Mouse (Mus musculus) intestine, postnatal 0 days (tissue): ENCODE data around the gene Bdkrb2. TPM values are rescaled to one million over a fixed set of nuclear protein-coding genes. Genes with fewer than 3 reads are reported as not detected.

Experiments used
- ATAC-seq: fragments of 200-750 bp; cut with Nextera tagmentation; 2 replicates; pipeline ENCODE4 v1.8.0; 2017; ENCODE audit warnings: mild to moderate bottlenecking, moderate TSS enrichment, moderate library complexity
- H3K27ac ChIP-seq: fragments of 300-500 bp; sonication (generic); 2 replicates; pipeline ENCODE4 v1.5.1; 2014; ENCODE audit warnings: mild to moderate bottlenecking, low read depth, low read length, moderate library complexity
- H3K27me3 ChIP-seq: fragments of 300-500 bp; sonication (generic); replicated peaks from 2 replicates; pipeline ENCODE4 v1.6.1; 2014; ENCODE audit warnings: low read length, mixed read lengths; ENCODE audit not compliant: control insufficient read depth, insufficient read depth
- H3K36me3 ChIP-seq: fragments of 300-500 bp; sonication (generic); 2 replicates; pipeline ENCODE4 v1.6.1; 2014; ENCODE audit warnings: mild to moderate bottlenecking, moderate library complexity; ENCODE audit not compliant: control insufficient read depth, insufficient read depth
- H3K4me1 ChIP-seq: fragments of 300-500 bp; sonication (generic); replicated peaks from 2 replicates; pipeline ENCODE4 v1.6.1; 2014; ENCODE audit warnings: antibody characterized with exemption, low read length, mixed read lengths; ENCODE audit not compliant: control insufficient read depth, insufficient read depth
- H3K4me2 ChIP-seq: fragments of 300-500 bp; sonication (generic); replicated peaks from 2 replicates; pipeline ENCODE4 v1.6.1; 2014; ENCODE audit warnings: low read depth, mild to moderate bottlenecking, moderate library complexity
- H3K4me3 ChIP-seq: fragments of 300-500 bp; sonication (generic); 2 replicates; pipeline ENCODE4 v1.5.1; 2014; ENCODE audit warnings: low read depth, low read length
- H3K9ac ChIP-seq: fragments of 300-500 bp; sonication (generic); 2 replicates; pipeline ENCODE4 v1.6.1; 2014; ENCODE audit warnings: mild to moderate bottlenecking, low read depth, low read length
- H3K9me3 ChIP-seq: fragments of 300-500 bp; sonication (generic); 2 replicates; pipeline ENCODE4 v1.6.1; 2016; ENCODE audit warnings: mixed run types; ENCODE audit not compliant: control insufficient read depth
- CTCF ChIP-seq: sonication (generic); IDR thresholded peaks from 2 replicates; pipeline ENCODE4 v1.5.1; 2016; ENCODE audit warnings: low read depth, mild to moderate bottlenecking, control low read depth, antibody characterized with exemption, moderate library complexity
- WGBS: fragments of 180-500 bp; shearing (Covaris S2); extraction: QIAGEN DNeasy Blood & Tissue Kit; methylation state at CpG from one replicate; pipeline ENCODE4 v1.1.7; 2014; 5-methylcytosine and 5-hydroxymethylcytosine counted together
- polyA plus RNA-seq: library from polyadenylated mRNA; unstranded; fragments of >200 nt; fragmentation: Nextera tagmentation; extraction: Ambion mirVana; gene quantifications from 2 replicates; pipeline ENCODE4 v1.2.1, GENCODE M21; 2015

The Bdkrb2 gene
- polyA plus RNA-seq, 1 experiment from 2014 or later, result 4.4 TPM

- no peak for ATAC-seq
- WGBS, result 73% methylated on average over 17 of the region's 17 CpGs
- Histone ChIP-seq H3K4me2 (no peak overlapping the region), H3K4me3 (no peak overlapping the region), H3K27me3 (no peaks in the 10 kb centered on the region), H3K9ac (no peak overlapping the region), H3K4me1 (peaks cover 7% of the 10 kb centered on the region; the same call in 1 of the 2 replicates), H3K27ac (no peak overlapping the region), H3K9me3 (no peaks in the 10 kb centered on the region), H3K36me3 (no peaks in the 10 kb centered on the region)
- no peak for TF ChIP-seq CTCF
Observed at GRCm38 (mm10) chr12:105580490-105580889, 17.5 kb downstream of the Bdkrb2 start.

DNA sequence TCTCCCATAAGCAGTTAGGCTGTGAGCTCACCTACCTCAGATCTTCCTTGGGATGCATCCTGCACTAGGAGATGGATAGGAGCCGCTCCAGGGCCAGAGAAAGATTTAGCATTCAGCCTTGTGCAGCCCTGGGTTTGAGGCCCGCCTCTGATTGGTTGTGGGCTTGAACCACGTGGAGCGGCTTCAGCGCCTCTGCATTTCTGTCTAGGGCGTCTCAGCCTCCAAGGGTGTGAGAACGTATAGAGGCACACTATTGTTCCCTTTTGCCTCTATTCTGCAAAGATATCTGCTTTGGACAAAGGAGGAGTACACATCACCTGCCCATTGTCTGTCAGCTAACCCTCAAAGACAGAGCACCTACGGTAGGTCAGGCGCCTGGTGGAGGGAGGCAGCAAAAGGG, 19.5 kb downstream of the Bdkrb2 start:
- H3K36me3 ChIP-seq, result no peaks in the 10 kb centered on the region
- WGBS, result 65% methylated on average over 9 of the region's 9 CpGs
- no peak for ATAC-seq
- H3K27ac ChIP-seq, result no peak overlapping the region
- TF ChIP-seq CTCF, result no peak
- H3K27me3 ChIP-seq, result no peaks in the 10 kb centered on the region
- H3K4me3 ChIP-seq, result no peak overlapping the region
- H3K4me2 ChIP-seq, result no peak overlapping the region
- H3K4me1 ChIP-seq, result peaks cover 7% of the 10 kb centered on the region; the same call in 1 of the 2 replicates
- no peak overlapping the region for H3K9ac ChIP-seq
- no peaks in the 10 kb centered on the region for H3K9me3 ChIP-seq

DNA sequence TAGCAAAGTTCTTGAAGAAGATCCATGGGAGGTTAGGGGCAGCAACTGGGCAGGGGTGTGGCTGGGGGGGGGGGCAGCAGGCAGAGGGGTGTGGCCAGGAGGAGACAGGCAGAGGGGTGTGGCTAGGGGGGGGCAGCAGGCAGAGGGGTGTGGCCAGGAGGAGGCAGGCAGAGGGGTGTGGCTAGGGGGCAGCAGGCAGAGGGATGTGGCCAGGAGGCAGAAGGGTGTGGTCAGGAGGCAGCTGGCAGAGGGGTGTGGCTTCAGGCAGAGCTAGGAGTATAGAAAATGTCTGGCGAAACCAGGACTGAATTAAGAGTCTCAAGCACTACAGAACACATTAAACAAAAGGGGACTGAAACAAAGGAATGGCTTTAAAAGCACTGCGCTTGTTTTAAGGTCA, 20.5 kb downstream of the Bdkrb2 start:
- Histone ChIP-seq H3K27ac (no peak overlapping the region), H3K4me3 (no peak overlapping the region), H3K4me2 (peak overlapping the region; percentile 27; the same call in 1 of the 2 replicates), H3K9me3 (no peaks in the 10 kb centered on the region), H3K9ac (no peak overlapping the region), H3K4me1 (peaks cover 7% of the 10 kb centered on the region; the same call in 1 of the 2 replicates), H3K27me3 (no peaks in the 10 kb centered on the region), H3K36me3 (no peaks in the 10 kb centered on the region)
- WGBS, result 19% methylated on average over 2 of the region's 2 CpGs
- peak; percentile 44; the same call in 1 of the 2 replicates for ATAC-seq
- peak; percentile 14; the same call in 1 of the 2 replicates for TF ChIP-seq CTCF

- peaks cover 7% of the 10 kb centered on the region; the same call in 1 of the 2 replicates for H3K4me1 ChIP-seq
- no peaks in the 10 kb centered on the region for H3K36me3 ChIP-seq
- H3K4me2 ChIP-seq, result no peak overlapping the region
- 13% methylated on average over 12 of the region's 12 CpGs for WGBS
- peak; percentile 99 for TF ChIP-seq CTCF
- H3K9ac ChIP-seq, result no peak overlapping the region
- no peak for ATAC-seq
- no peak overlapping the region for H3K27ac ChIP-seq
- H3K4me3 ChIP-seq, result no peak overlapping the region
- no peaks in the 10 kb centered on the region for H3K9me3 ChIP-seq
- no peaks in the 10 kb centered on the region for H3K27me3 ChIP-seq
Observed at GRCm38 (mm10) chr12:105584851-105585250, 21.8 kb downstream of the Bdkrb2 start.

DNA sequence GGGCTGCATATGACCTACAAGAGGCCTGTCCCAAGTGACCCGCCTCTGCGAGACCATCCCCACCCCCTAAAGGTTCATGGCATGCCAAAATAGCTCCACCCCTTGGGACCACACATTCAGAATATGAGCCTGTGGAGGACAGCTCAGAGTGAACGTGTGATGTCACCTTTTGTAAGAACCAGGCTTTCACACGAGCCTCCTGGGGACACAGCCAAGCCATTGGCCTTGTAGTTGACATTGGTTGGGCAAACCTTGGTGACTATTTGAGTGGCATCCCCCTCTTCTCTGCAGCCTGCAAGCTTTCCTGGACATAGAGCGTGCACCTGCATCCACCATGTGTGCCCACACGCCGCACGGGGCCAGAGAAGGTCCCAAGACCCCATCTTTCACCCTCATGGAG, 24.5 kb downstream of the Bdkrb2 start:
- 83% methylated on average over 8 of the region's 8 CpGs for WGBS
- Histone ChIP-seq H3K27me3 (no peaks in the 10 kb centered on the region), H3K9me3 (no peaks in the 10 kb centered on the region), H3K4me1 (peaks cover 7% of the 10 kb centered on the region; the same call in 1 of the 2 replicates), H3K27ac (no peak overlapping the region), H3K36me3 (peaks cover 6% of the 10 kb centered on the region; the same call in 1 of the 2 replicates), H3K4me2 (no peak overlapping the region), H3K4me3 (no peak overlapping the region), H3K9ac (no peak overlapping the region)
- TF ChIP-seq CTCF, result no peak
- no peak for ATAC-seq

DNA sequence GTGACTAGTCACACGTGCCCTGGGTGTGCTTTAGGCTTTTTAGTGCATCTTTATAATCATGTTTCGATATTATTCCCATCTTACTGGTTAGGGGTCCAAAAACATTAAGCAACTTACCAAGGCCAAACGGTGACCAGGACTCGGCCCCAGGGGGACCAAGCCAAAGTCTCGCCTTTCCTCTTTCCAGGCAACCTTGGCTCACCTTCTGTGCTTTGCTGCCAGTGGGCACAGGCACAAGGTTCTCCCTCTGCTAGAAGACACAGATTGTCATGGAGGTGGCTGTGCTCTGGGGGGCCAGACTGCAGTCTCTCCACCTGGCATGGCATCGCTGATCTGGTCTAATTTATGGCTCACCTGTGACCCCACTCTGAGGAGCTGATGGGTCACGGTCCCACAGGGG, 27.8 kb downstream of the Bdkrb2 start:
- H3K27me3 ChIP-seq, result no peaks in the 10 kb centered on the region

GRCm38 (mm10) chr12:105592361-105592761, 29.3 kb downstream of the Bdkrb2 start:
- H3K4me1 ChIP-seq, result no peaks in the 10 kb centered on the region
- ATAC-seq, result no peak
- H3K27ac ChIP-seq, result no peak overlapping the region
- TF ChIP-seq CTCF, result no peak
- peaks cover 6% of the 10 kb centered on the region; the same call in 1 of the 2 replicates for H3K36me3 ChIP-seq
- no peak overlapping the region for H3K9ac ChIP-seq
- WGBS, result 97% methylated on average over 23 of the region's 23 CpGs
- no peaks in the 10 kb centered on the region for H3K9me3 ChIP-seq
- H3K27me3 ChIP-seq, result no peaks in the 10 kb centered on the region
- no peak overlapping the region for H3K4me2 ChIP-seq
- no peak overlapping the region for H3K4me3 ChIP-seq

More for the DNA sequence above, 27.8 kb downstream of the Bdkrb2 start:
- peaks cover 6% of the 10 kb centered on the region; the same call in 1 of the 2 replicates for H3K36me3 ChIP-seq
- H3K4me3 ChIP-seq, result no peak overlapping the region
- no peak overlapping the region for H3K27ac ChIP-seq
- ATAC-seq, result no peak
- H3K9ac ChIP-seq, result no peak overlapping the region
- no peaks in the 10 kb centered on the region for H3K9me3 ChIP-seq
- H3K4me1 ChIP-seq, result no peaks in the 10 kb centered on the region
- TF ChIP-seq CTCF, result no peak
- H3K4me2 ChIP-seq, result no peak overlapping the region
- WGBS, result 77% methylated on average over 7 of the region's 7 CpGs
